Mouse (Mus musculus): Measurements from ENCODE around the gene Rbm19.

Rbm19 gene

DNA sequence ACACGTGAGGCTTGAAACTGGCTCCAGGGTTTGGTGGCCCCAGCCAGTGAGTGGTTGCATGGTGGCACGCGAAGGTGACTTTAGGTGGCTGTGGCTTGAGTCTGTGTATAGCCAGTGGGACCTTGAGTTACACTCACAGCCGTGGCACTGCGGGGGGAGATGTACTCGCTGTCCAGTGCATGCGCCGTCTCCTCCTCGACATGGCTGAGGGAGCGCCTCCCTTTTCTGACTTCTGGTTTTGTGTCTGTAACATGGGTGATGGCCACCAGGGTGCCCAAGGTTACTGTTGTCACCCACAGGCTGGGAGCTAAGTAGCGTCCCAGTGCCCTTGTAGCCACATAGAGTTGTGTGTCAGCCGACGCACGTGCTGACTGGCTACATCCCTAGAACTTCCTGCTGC is 19.1 kb downstream of the Rbm19 start:
- DNase-seq (ENCODE audit: low read depth, low spot score) = no peak

DNA sequence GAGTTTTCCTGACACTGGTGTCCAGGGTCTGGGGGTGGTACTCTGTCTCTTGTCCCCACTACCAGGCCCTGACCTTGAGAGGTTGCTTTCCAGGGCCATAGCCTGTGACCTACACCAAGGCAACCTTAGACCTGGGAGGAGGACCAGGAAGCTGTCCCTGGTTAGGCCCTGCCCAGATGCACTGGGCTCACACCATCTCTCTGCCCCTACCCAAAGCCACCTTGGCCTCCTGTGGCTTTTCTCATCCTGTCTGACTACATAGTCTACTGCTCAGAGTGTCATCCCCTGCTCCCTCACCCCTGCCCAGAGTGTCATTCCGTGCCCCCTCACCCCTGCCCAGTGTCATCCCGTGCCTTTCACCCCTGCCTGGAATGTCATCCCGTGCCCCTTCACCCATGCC is 19.6 kb downstream of the Rbm19 start:
- DNase-seq (ENCODE audit: low read depth, low spot score) = no peak

DNA sequence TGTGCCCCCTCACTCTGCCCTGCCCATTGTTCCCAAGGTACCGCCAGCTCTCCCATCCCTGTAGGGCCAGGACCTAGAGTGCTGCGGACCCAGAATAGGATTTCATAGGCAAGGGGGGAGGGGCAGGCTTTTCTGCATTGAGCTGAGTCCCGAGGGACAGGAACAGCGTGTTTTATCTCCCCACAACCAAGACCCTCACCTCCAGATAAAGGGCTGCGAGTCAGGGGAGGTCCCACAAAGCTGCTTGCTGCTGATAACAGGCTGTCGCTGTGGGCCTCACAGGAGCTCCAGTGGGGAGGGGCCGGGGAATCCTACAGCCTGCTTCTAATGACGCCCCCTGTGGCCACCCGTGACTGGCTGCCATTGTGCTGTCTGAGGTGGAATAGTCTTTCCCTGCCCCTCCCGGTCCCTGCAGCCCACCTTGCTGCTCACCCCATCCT is 20.0 kb downstream of the Rbm19 start:
- no peak for DNase-seq (ENCODE audit: low read depth, low spot score)

DNA sequence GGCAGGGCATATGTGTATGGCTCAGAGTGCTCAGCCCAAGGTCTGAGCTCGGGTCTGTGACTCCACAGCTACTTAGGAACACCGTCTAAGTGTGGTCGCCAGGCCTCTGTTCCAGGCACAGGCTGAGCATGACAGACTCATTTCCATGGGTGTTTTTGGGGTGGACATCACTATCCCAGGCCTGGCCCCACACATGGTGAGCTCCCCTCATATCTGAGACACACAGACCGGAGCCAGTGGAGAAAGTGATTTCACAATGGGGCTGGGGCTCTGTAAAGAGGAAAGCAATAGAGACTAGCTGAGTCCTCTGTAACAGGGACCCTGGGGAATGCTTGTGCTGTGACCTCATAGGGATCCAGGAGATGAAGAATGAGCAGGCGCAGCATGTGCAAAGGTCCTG is 20.8 kb downstream of the Rbm19 start:
- DNase-seq (ENCODE audit: low read depth, low spot score) = no peak

DNA sequence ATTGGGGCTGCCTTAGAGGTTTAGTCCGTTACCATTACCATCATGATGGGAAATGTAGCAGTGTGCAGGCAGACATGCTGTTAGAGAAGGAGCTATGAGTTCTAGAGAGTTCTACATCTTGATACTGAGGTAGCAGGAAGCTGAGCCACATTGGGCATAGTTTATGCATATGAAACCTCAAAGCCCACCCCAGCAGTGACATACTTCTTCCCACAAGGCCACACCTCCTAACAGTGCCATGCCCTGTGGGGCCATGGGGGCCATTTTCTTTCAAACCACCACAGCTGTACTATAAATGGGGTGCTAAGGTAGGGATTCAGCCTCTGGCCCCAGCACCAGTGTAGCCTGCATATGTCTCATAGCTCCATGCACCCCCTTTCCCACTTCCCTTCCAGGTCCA is 21.6 kb downstream of the Rbm19 start:
- DNase-seq (ENCODE audit: low read depth, low spot score) = no peak

DNA sequence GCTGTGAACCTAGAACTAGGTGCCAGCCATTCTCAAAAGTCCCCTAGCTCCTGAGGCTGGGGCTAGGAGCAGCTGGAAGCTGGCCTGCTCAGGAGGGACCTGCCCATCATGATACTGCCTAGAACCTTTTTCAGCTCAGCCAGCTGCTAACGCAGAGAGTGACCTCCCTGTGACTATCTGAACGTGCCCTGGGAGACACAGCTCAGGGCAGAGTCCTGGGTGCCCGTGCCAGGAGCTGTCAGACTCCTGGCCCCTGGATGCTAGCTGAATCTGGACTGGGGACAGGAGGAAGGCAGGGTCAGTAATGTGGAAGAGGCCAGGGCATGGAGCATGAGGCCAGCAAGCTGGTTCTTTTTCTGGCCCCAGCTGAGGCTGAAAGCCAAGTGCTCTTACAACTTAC is 22.1 kb downstream of the Rbm19 start:
- no peak for DNase-seq (ENCODE audit: low read depth, low spot score)

DNA sequence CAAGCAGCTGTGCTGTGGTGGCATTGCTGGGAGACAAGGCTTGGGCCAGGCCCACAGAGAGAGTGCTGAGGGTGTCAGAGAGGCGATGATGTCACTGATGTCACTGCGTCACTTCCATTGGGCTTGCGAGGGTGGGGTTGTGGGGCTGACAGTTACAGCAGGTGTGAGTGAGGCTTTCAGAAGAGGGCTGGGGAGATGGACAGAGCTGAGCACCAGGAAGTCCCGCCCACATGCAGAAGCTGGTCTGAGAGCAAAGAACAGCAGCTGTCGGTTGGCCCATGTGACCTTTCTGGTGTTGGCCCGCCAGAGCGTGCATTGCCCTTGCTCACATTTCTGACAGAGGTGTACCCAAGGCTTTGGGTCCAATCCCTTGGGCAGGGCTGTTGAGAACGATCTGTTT is 23.0 kb downstream of the Rbm19 start:
- DNase-seq (ENCODE audit: low read depth, low spot score) = no peak

DNA sequence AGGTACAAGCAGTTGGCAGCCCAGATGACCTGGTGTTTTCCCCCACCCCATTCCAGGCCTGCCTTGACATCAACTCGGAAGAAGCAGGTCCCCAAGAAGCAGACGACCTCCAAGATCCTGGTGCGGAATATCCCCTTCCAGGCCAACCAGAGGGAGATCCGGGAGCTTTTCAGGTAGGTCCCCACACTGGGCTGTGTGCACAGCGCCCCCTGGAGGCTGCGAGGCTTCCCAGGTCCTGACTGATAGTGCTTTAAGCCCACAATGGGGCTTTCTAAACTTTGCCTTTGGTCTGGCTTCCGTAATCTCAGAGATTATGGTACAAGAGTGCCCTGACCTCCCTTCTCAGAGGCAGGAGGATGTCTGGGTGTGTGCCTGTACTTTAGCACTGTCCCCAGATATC is 27.7 kb downstream of the Rbm19 start:
- no peak for DNase-seq (ENCODE audit: low read depth, low spot score)

DNA sequence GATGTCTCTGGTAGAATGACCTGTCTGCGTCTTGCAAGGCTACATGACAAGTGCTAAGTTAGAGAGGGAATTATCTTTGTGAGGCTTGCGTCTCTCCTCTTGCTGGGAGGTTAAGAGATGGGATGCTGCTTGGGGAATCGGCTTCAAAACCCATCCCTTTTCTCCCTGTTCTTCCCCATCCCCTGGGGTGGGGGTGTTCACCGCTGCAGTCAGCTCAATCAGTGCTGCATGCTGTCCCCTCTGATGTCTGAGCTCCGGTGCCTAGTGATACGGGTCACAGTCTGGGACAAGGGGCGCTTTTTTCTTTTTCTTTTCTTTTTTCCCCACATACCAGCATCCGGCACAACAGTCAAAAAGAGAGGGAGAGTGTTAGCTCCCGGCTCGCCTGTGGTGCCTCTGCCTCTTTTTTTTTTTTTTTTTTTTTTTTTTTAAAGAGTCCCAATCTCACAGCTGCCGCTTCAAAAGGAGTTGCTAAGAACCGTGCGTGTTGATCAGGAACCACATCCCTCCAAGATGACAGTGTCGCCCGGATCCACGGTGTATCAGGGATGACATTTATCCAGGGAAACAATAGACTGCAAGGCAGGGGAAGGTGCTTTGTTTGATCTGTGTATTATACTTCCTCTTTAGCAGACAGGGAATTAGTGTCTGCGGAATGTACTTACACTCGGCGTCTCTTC is 29.2 kb downstream of the Rbm19 start:
- no peak for DNase-seq (ENCODE audit: low read depth, low spot score)

DNA sequence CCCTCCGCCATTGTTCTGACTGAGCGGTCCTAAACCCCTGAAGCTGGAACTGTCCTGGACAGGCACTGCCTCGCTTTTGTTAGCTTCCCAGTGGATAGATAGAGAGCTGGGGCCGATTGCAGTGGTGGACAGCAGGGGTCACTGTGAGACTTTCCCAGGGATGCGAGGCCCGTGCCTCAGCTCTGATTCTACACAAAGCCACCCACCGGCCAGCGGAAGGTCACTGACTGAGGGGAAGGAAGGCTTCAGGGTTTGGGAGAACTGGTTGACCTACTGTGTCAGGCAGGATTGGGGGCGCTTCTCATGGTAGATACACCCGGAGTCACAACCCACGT is 29.8 kb downstream of the Rbm19 start:
- DNase-seq (ENCODE audit: low read depth, low spot score) = peak; percentile 49

DNA sequence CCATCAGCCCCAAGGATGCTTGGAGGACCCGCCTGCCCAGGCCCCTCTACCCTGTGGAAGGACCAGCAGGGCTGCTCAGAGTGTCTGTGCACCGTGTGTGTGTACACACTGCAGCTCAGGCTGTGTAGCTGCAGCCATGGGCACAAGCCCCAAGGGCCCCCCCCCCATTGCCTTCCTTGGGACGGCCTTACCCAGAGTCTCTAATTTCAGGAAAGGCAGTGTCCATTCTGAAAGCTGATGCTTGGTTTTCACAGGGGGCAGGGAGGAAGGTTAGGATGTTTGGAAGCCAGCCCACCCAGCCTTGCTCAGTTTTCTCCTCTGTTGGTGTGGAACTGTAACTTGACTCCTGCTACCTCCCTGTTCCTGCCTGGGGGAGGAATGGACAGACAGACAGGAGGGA is 30.6 kb downstream of the Rbm19 start:
- no peak for DNase-seq (ENCODE audit: low read depth, low spot score)

DNA sequence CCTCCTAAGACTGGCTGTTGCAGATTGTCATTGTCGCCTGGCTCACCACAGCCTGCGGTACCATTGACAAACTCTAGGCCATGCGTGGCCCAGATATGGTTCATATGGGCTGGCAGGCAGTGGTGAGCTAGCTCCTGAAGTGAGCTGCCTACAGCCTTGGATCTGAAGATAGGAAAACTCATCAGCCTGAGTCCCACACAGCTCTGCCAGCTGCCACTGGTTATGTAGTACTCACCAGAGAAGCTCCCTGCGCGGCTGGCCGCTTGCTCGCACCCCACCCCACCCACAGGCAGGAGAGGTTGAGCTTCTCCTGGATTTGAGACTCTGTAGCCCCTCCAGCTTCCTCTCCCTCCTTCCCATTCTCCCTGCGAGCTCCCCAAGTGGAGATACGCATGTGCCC is 32.0 kb downstream of the Rbm19 start:
- DNase-seq (ENCODE audit: low read depth, low spot score) = no peak

DNA sequence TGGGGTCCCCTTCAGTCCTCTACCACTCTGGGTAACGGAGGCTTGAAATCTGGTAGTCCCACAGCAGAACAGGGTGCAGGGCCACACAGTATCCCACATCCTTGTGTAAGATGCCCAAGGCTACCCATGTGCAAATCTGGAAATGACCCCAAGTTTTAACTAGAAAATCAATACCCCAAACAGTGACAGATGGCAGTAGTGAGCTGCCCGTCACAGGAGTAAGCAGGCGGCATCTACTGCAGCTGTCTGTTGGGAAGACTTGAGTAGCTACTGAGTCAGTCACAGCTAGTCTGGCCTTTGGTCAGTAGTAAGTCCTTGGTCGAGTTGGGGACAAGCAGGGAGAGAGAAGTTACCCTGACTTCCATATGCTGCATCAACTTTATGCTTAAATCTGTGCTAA is 34.9 kb downstream of the Rbm19 start:
- no peak for DNase-seq (ENCODE audit: low read depth, low spot score)

DNA sequence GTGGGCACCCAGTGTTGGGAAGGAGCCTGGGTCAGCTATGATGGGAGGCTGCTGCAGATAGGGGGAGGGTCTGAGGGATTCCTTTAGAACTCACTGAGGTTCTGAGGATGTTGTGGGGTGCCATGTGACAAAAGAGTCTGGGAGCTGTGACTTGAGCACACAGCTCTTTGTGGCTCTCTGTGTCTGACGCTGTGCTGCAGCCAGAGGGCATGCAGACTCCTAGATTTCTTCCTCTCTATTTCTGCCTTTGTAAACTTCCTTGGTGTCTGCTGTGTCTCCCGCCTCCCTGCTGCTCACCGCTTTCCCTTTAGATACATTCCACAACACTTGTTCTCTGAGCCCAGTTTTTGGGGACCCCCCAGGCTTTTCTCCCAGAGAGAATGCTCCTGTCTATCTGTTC is 36.9 kb downstream of the Rbm19 start:
- DNase-seq (ENCODE audit: low read depth, low spot score) = no peak

DNA sequence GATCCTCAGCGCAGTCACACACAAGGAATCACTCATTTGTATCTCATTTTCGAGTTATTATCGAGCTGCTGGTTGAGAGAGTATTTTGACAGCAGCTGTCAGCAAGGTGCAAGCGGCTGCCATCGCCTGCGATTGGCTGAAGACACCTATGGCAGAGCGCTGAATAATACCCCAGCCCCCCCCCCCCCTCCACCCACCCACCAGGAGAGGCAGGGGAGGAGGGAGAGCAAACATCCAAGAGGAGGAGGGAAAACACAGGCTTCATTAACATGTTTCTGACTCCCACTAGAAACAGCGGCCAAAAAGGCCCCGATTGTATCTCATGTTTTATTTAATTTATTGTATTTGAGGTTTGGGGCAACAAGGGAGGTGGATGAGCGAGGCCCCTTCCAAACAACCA is 39.4 kb downstream of the Rbm19 start:
- DNase-seq (ENCODE audit: low read depth, low spot score) = no peak

DNA sequence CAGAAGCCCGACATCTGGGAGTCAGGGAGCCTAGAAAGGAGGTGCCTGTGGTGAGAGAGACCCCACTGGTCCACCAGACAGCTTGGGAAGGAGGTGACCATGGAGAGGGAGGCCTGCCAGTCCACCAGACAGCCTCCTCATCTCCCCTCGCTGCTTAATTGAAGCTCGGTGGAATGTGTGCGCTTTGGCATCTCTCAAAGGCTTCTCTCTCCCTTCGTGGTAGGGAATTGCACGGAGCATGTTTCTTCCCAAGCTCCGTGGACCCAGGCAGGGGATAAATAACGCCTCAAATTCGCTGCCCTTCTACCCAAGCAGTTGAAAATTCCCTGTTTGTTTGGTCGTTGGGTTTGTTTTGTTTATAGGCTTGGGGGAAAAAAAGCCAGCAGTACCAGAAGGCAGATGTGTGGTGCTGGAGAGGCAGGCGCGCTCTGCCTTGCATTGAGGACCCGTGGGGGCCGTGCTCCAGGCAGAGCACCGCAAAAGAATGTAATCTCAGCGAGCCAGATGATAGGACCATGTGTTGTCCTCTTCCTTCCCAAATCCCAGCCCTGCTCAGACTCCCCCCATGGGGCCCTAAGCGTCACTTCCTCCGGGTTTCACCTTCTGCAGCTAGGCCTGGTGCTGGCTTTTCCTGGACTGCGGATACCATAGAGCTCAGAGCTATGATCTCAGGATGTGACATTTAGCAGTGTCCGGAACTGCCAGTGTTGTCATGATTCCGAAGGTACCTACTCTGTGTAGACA is 40.1 kb downstream of the Rbm19 start:
- no peak for DNase-seq (ENCODE audit: low read depth, low spot score)

DNA sequence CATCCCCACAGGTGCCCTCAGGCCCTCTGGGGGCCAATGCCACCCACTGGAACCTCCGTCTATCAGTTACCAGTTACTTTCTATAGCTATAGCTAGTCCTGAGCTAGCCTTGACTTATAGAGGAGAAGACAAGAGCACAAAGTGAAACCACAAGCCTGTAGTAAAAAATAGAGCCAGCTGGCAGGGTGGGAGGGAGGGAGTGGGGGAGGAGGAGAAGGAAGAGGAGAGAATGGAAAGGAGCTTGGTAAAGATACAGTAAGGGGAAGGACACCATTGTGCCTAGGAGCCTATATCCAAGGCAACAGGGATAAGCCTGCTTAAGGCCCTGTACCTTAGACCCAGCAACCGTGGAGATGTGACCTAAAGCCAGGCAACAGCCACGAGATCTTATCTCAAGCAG is 40.9 kb downstream of the Rbm19 start:
- no peak for DNase-seq (ENCODE audit: low read depth, low spot score)

DNA sequence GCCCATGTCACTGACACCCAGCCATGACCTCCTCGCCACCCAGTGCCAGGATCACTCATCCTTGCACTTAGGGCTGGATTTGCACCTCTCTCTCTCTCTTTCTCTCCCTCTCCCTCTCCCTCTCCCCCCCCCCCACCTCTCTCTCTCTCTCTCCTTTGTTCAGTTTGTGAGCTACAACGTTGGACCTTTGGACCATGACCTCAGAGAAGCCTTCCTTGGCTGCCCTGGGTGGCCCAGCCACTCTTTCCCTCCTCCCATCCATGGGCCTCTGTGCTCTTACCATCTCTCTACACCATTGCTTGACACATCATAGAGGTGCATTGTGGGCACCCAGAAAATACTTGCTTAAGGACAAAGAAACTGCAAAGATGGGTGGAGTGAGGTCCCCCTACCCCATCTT is 42.2 kb downstream of the Rbm19 start:
- DNase-seq (ENCODE audit: low read depth, low spot score) = no peak

DNA sequence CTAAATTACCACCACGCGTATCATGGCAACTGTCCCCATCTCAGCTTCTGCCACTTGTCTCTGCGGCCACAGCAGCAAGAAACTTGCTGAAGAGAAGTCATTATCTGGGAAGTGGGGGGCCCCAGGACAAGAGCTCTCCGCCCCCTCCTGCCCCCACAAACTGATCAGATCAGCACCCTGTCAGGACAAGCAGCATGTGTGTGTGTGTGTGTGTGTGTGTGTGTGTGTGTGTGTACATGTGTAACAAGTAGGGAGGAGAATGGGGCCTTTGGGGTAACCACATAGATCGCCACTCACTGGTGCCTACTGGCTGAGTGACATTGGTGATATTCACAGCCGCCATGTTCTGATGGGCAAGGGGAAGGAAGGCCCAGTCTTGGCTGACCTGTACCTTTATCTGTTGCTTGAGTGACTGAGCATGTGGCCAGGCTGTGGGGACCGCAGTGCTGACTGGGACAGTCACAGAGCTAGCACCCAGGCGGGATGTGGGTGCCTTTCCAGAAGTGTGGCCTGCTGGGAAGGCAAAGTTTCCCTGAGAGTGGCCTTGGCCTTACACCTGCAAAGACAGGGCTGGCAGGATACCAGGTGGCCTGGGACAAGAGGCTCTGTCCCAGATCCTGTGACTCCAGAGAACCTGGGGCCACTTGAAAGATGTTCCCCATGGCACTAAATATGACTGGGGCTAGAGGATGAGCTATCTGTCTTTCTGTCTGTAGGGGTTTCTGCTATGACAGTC is 44.8 kb downstream of the Rbm19 start:
- DNase-seq (ENCODE audit: low read depth, low spot score) = no peak

DNA sequence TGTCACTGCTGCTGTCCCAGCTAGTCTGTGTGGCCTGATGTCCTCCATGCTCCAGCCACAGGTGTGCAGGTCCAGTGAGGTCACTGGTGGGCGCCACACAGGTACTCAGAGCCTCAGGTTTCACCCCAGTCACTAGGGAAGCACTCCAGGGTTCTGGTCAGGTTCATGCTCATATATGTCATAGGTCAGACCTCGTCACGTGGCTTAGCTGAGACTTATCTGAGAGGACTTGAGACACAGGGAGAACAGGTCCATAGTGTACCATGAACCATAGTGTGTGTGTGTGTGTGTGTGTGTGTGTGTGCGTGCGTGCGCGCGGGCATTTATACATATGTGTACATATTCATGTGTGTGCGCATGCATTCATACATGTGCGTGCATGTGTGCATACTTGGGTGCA is 46.4 kb downstream of the Rbm19 start:
- DNase-seq (ENCODE audit: low read depth, low spot score) = no peak

DNA sequence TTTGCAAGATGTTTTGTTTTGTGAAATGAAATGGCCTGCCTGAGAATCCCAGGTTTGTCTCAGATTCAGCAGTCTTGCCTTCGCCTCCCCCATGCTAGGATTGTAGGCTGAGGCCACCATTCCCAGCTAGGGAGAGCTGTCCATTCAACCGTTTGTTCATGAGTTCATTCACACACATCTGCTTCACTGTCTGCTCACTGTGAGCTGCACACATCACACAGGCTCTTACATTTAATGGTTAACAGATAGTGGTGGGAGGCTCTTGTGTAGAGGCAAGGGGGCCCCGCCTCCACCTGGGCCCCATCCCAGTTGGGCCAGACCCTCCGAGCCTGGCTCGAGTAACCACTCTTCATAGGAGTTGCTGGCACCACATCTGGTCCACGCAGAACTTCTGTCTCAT is 47.2 kb downstream of the Rbm19 start:
- no peak for DNase-seq (ENCODE audit: low read depth, low spot score)

DNA sequence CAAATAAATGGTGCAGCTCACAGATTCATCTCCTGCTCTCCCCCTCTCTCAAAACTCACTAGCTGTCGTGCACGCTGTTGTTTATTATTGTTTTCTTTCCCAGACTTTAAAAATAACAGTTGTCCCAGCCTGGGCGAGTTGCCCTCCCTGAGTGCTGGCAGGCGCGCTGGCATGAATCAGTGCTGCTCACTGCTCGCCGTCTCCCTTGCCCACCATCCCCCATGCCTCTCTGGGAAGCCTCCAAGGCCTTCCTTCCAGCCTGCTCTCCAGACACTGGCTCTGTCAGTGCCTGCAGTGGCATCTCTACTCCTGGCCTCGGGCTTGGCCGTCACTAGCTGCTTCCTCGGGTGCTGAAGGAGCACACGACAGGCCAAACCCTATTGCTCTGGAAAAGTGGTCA is 48.2 kb downstream of the Rbm19 start:
- no peak for DNase-seq (ENCODE audit: low read depth, low spot score)

Measured in embryo, embryonic 11.5 days (tissue).